Mouse (Mus musculus) CD4-positive, CD25-positive, alpha-beta regulatory T cell, adult 4 months (primary cell): ENCODE results near the gene Tmem98. TPM values are rescaled to one million over a fixed set of nuclear protein-coding genes. Genes with fewer than 3 reads are reported as not detected.

ENCODE experiments used
- ATAC-seq: one replicate; pipeline ENCODE4 v1.8.0; 2017
- polyA plus RNA-seq, 2 experiments: library from polyadenylated mRNA; unstranded; fragments of 100-300 nt; shearing (Covaris generic); gene quantifications; one replicate each; pipeline ENCODE4 v1.2.1; 2017

Gene Tmem98
- polyA plus RNA-seq, 2 experiments from 2014 or later, result not detected

- no peak for ATAC-seq
Observed at GRCm38 (mm10) chr11:80856827-80857226, 46.9 kb downstream of the Tmem98 start.

- no peak for ATAC-seq
Observed at GRCm38 (mm10) chr11:80858065-80858464, 48.1 kb downstream of the Tmem98 start, which contains the start of gene Spaca3. Gene Spaca3 (plus strand): TSS chr11:80858365.

GRCm38 (mm10) chr11:80862941-80863340 is 53.0 kb downstream of the Tmem98 start:
- ATAC-seq, result no peak

- no peak for ATAC-seq
Observed at GRCm38 (mm10) chr11:80868039-80868438, 58.1 kb downstream of the Tmem98 start.

Other genes with a start within 250 kb of the Tmem98 start
- 1 to 10 TPM in 1 of 2 experiments, under 1 TPM in 1; 0.70 to 1.1 TPM for gene Myo1d, start 30.1 kb upstream of the Tmem98 start, polyA plus RNA-seq
- not detected for gene Spaca3, start 48.2 kb downstream of the Tmem98 start, polyA plus RNA-seq